Comparison of ENCODE assay signal across 11 mouse cellular contexts in genomic region chr16:91695108-91695755, GRCm38 (mm10). TPM values are rescaled to one million over a fixed set of nuclear protein-coding genes. Genes with fewer than 3 reads are reported as not detected.
DNase-seq lines count a peak whose midpoint lies in the region; ATAC-seq and TF ChIP-seq lines count a peak whose summit lies in the region.
"Had no signal": no experiment of that assay in that cellular context is flagged by ENCODE, and none has a peak within 500 bp of the region (broad histone marks: within the 10 kb centered on the region; RNA-seq: fewer than 3 reads in every experiment).

No protein-coding gene starts in this region.

- no peaks in the 10 kb centered on the region for H3K4me1 ChIP-seq in hindbrain, postnatal 0 days (ENCODE audit: insufficient read depth, low read length)
- no peaks in the 10 kb centered on the region for H3K4me1 ChIP-seq in hindbrain, embryonic 14.5 days (replicated peaks; ENCODE audit: control insufficient read depth, insufficient read depth, low read length)
- H3K4me1 ChIP-seq in lung, embryonic 14.5 days (ENCODE audit: insufficient read depth), result no peaks in the 10 kb centered on the region
- no peaks in the 10 kb centered on the region for H3K4me1 ChIP-seq in forebrain, embryonic 16.5 days (replicated peaks; ENCODE audit: control insufficient read depth, insufficient read depth, low read length)
- H3K4me1 ChIP-seq: embryonic facial prominence, embryonic 13.5 days; forebrain, embryonic 12.5 days had no signal

- intact Hi-C loops in left cerebral cortex, postnatal 36 days (cut with DNase I), result no loop called here

- H3K36me3 ChIP-seq in hindbrain, postnatal 0 days (ENCODE audit: insufficient read depth, low read length), result peaks cover 36% of the 10 kb centered on the region
- peaks cover 63% of the 10 kb centered on the region for H3K36me3 ChIP-seq in hindbrain, embryonic 14.5 days (replicated peaks; ENCODE audit: control insufficient read depth, insufficient read depth)
- peaks cover 30% of the 10 kb centered on the region for H3K36me3 ChIP-seq in lung, embryonic 14.5 days (ENCODE audit: insufficient read depth)
- peaks cover 14% of the 10 kb centered on the region for H3K36me3 ChIP-seq in forebrain, embryonic 16.5 days (ENCODE audit: control insufficient read depth, insufficient read depth)

- H3K27me3 ChIP-seq in hindbrain, postnatal 0 days (ENCODE audit: insufficient read depth, low read length), result no peaks in the 10 kb centered on the region
- H3K27me3 ChIP-seq in hindbrain, embryonic 14.5 days (ENCODE audit: control insufficient read depth, insufficient read depth, low read length), result no peaks in the 10 kb centered on the region
- H3K27me3 ChIP-seq in lung, embryonic 14.5 days (ENCODE audit: insufficient read depth, low read length), result no peaks in the 10 kb centered on the region
- no peaks in the 10 kb centered on the region for H3K27me3 ChIP-seq in forebrain, embryonic 16.5 days (replicated peaks; ENCODE audit: control insufficient read depth, insufficient read depth, low read length)
- H3K27me3 ChIP-seq: embryonic facial prominence, embryonic 13.5 days; forebrain, embryonic 12.5 days had no signal

- no peaks in the 10 kb centered on the region for H3K9me3 ChIP-seq in hindbrain, postnatal 0 days (ENCODE audit: low read length)
- no peaks in the 10 kb centered on the region for H3K9me3 ChIP-seq in hindbrain, embryonic 14.5 days (ENCODE audit: control insufficient read depth, low read length)
- no peaks in the 10 kb centered on the region for H3K9me3 ChIP-seq in lung, embryonic 14.5 days (ENCODE audit: low read depth, low read length)
- H3K9me3 ChIP-seq in forebrain, embryonic 16.5 days (ENCODE audit: control insufficient read depth, low read length), result no peaks in the 10 kb centered on the region
- H3K9me3 ChIP-seq: embryonic facial prominence, embryonic 13.5 days; forebrain, embryonic 12.5 days had no signal

- H3K9ac ChIP-seq in hindbrain, postnatal 0 days (replicated peaks; ENCODE audit: low read length), result no peak overlapping the region
- no peak overlapping the region for H3K9ac ChIP-seq in hindbrain, embryonic 14.5 days
- no peak overlapping the region for H3K9ac ChIP-seq in lung, embryonic 14.5 days
- H3K9ac ChIP-seq in forebrain, embryonic 16.5 days (replicated peaks; ENCODE audit: low read depth, low read length), result no peak overlapping the region
- H3K9ac ChIP-seq: embryonic facial prominence, embryonic 13.5 days; forebrain, embryonic 12.5 days had no signal

- WGBS in hindbrain, postnatal 0 days, result 66% methylated on average over 8 of the region's 8 CpGs
- 75% methylated on average over 8 of the region's 8 CpGs for WGBS in hindbrain, embryonic 14.5 days
- WGBS in lung, embryonic 14.5 days, result 51% methylated on average over 8 of the region's 8 CpGs
- WGBS in forebrain, embryonic 16.5 days, result 79% methylated on average over 8 of the region's 8 CpGs

- H3K27ac ChIP-seq in hindbrain, postnatal 0 days, result peak overlapping the region; percentile 22; the same call in 1 of the 2 replicates
- no peak overlapping the region for H3K27ac ChIP-seq in hindbrain, embryonic 14.5 days
- no peak overlapping the region for H3K27ac ChIP-seq in lung, embryonic 14.5 days (ENCODE audit: low read depth)
- H3K27ac ChIP-seq in forebrain, embryonic 16.5 days (ENCODE audit: low read length), result no peak overlapping the region
- H3K27ac ChIP-seq: embryonic facial prominence, embryonic 13.5 days; forebrain, embryonic 12.5 days had no signal

- H3K4me3 ChIP-seq in hindbrain, postnatal 0 days (ENCODE audit: low read length), result no peak overlapping the region
- no peak overlapping the region for H3K4me3 ChIP-seq in hindbrain, embryonic 14.5 days (replicated peaks; ENCODE audit: low read length)
- no peak overlapping the region for H3K4me3 ChIP-seq in lung, embryonic 14.5 days (ENCODE audit: low read depth, low read length)
- H3K4me3 ChIP-seq in forebrain, embryonic 16.5 days (replicated peaks; ENCODE audit: low read length), result no peak overlapping the region
- H3K4me3 ChIP-seq: embryonic facial prominence, embryonic 13.5 days; forebrain, embryonic 12.5 days; myocyte had no signal

- no peak for ATAC-seq in hindbrain, postnatal 0 days
- no peak for ATAC-seq in hindbrain, embryonic 14.5 days (ENCODE audit: low FRiP score)
- ATAC-seq in lung, embryonic 14.5 days (ENCODE audit: insufficient read depth), result no peak; the same call in 1 of the 2 replicates
- peak; percentile 19 for ATAC-seq in activated CD4-positive, CD25-positive, alpha-beta regulatory T cell, adult 4 months
- ATAC-seq in granulocyte monocyte progenitor cell, adult 5-6 weeks (replicated peaks; ENCODE audit: poor library complexity, severe bottlenecking), result peak; percentile 60
- ATAC-seq in forebrain, embryonic 16.5 days, result no peak

- no peak for DNase-seq in hindbrain, postnatal 0 days (ENCODE audit: low spot score)
- DNase-seq in hindbrain, embryonic 14.5 days (ENCODE audit: low spot score), result no peak
- peak; percentile 33 for DNase-seq in lung, embryonic 14.5 days
- DNase-seq in lung, postnatal 36 days, result no peak
- no peak for DNase-seq in left cerebral cortex, postnatal 36 days (ENCODE audit: low spot score in 2 of 2)

- H3K4me2 ChIP-seq in hindbrain, postnatal 0 days (ENCODE audit: low read depth, low read length), result no peak overlapping the region
- no peak overlapping the region for H3K4me2 ChIP-seq in hindbrain, embryonic 14.5 days (replicated peaks)
- no peak overlapping the region for H3K4me2 ChIP-seq in lung, embryonic 14.5 days
- H3K4me2 ChIP-seq in forebrain, embryonic 16.5 days (ENCODE audit: low read length), result no peak overlapping the region
- H3K4me2 ChIP-seq: embryonic facial prominence, embryonic 13.5 days; forebrain, embryonic 12.5 days had no signal

- TF ChIP-seq CTCF in hindbrain, postnatal 0 days (IDR thresholded peaks at IDR 0.05; ENCODE audit: low read depth), result no peak
- TF ChIP-seq CTCF in lung, embryonic 14.5 days (IDR thresholded peaks at IDR 0.05; ENCODE audit: low read depth), result no peak

RNA-seq across cellular contexts. Expression of gene Donson, which starts 6.7 kb away (rescaled TPM):
- 20.4 and 24.2 TPM in 2 replicates for total RNA-seq in hindbrain, postnatal 0 days (2014; rRNA removed)
- polyA plus RNA-seq in hindbrain, postnatal 0 days (2015; fragmentation: Nextera tagmentation; extraction: Ambion mirVana), result 15.3 and 15.7 TPM in 2 replicates
- polyA plus RNA-seq in hindbrain, embryonic 14.5 days (2014; fragmentation: Nextera tagmentation; extraction: Ambion mirVana), result 26.4 and 28.1 TPM in 2 replicates
- 34.4 and 35.9 TPM in 2 replicates for polyA plus RNA-seq in lung, embryonic 14.5 days (2014; fragmentation: Nextera tagmentation; extraction: Ambion mirVana)
- 10 to 100 TPM; 12.0 to 27.2 TPM for polyA plus RNA-seq in activated CD4-positive, CD25-positive, alpha-beta regulatory T cell, adult 4 months (2017; shearing (Covaris generic))
- 13.1 and 23.0 TPM in 2 replicates for total RNA-seq in granulocyte monocyte progenitor cell, adult 5-6 weeks (2014; fragmentation: Nextera tagmentation)
- 20.8 and 32.8 TPM in 2 replicates for total RNA-seq in granulocyte monocyte progenitor cell, adult 5-6 weeks (2017)
- total RNA-seq in left cerebral cortex, postnatal 36 days (2021), result 10 to 100 TPM; 23.3 to 26.3 TPM
- 19.8 and 23.8 TPM in 2 replicates for polyA plus RNA-seq in forebrain, embryonic 16.5 days (2015; fragmentation: Nextera tagmentation; extraction: Ambion mirVana)

RNA-seq across cellular contexts. Expression of gene Cryzl1, which starts 33.5 kb away (rescaled TPM):
- 28.4 and 67.3 TPM in 2 replicates for total RNA-seq in hindbrain, postnatal 0 days (2014; rRNA removed)
- polyA plus RNA-seq in hindbrain, postnatal 0 days (2015; fragmentation: Nextera tagmentation; extraction: Ambion mirVana), result 88.0 and 101 TPM in 2 replicates
- 101 and 111 TPM in 2 replicates for polyA plus RNA-seq in hindbrain, embryonic 14.5 days (2014; fragmentation: Nextera tagmentation; extraction: Ambion mirVana)
- polyA plus RNA-seq in lung, embryonic 14.5 days (2014; fragmentation: Nextera tagmentation; extraction: Ambion mirVana), result 69.7 and 74.5 TPM in 2 replicates
- polyA plus RNA-seq in activated CD4-positive, CD25-positive, alpha-beta regulatory T cell, adult 4 months (2017; shearing (Covaris generic)), result 10 to 100 TPM; 67.0 to 69.8 TPM
- total RNA-seq in granulocyte monocyte progenitor cell, adult 5-6 weeks (2014; fragmentation: Nextera tagmentation), result 43.5 and 55.5 TPM in 2 replicates
- 65.5 and 85.7 TPM in 2 replicates for total RNA-seq in granulocyte monocyte progenitor cell, adult 5-6 weeks (2017)
- total RNA-seq in left cerebral cortex, postnatal 36 days (2021), result 100 to 1,000 TPM in 1 of 2 experiments, 10 to 100 TPM in 1; 95.0 to 105 TPM
- 106 and 111 TPM in 2 replicates for polyA plus RNA-seq in forebrain, embryonic 16.5 days (2015; fragmentation: Nextera tagmentation; extraction: Ambion mirVana)

RNA-seq across cellular contexts. Expression of gene Itsn1, which starts 33.8 kb away (rescaled TPM):
- total RNA-seq in hindbrain, postnatal 0 days (2014; rRNA removed), result 65.1 and 69.5 TPM in 2 replicates
- polyA plus RNA-seq in hindbrain, postnatal 0 days (2015; fragmentation: Nextera tagmentation; extraction: Ambion mirVana), result 33.6 and 34.8 TPM in 2 replicates
- polyA plus RNA-seq in hindbrain, embryonic 14.5 days (2014; fragmentation: Nextera tagmentation; extraction: Ambion mirVana), result 61.8 and 67.1 TPM in 2 replicates
- polyA plus RNA-seq in lung, embryonic 14.5 days (2014; fragmentation: Nextera tagmentation; extraction: Ambion mirVana), result 25.4 and 28.5 TPM in 2 replicates
- 1 to 10 TPM; 3.2 to 5.6 TPM for polyA plus RNA-seq in activated CD4-positive, CD25-positive, alpha-beta regulatory T cell, adult 4 months (2017; shearing (Covaris generic))
- 9.3 and 10.7 TPM in 2 replicates for total RNA-seq in granulocyte monocyte progenitor cell, adult 5-6 weeks (2014; fragmentation: Nextera tagmentation)
- 5.0 and 7.0 TPM in 2 replicates for total RNA-seq in granulocyte monocyte progenitor cell, adult 5-6 weeks (2017)
- total RNA-seq in left cerebral cortex, postnatal 36 days (2021), result 100 to 1,000 TPM; 126 to 146 TPM
- polyA plus RNA-seq in forebrain, embryonic 16.5 days (2015; fragmentation: Nextera tagmentation; extraction: Ambion mirVana), result 86.3 and 94.3 TPM in 2 replicates

RNA-seq across cellular contexts. Expression of gene Son, which starts 47.9 kb away (rescaled TPM):
- total RNA-seq in hindbrain, postnatal 0 days (2014; rRNA removed), result 246 and 254 TPM in 2 replicates
- 95.3 and 97.2 TPM in 2 replicates for polyA plus RNA-seq in hindbrain, postnatal 0 days (2015; fragmentation: Nextera tagmentation; extraction: Ambion mirVana)
- 125 and 146 TPM in 2 replicates for polyA plus RNA-seq in hindbrain, embryonic 14.5 days (2014; fragmentation: Nextera tagmentation; extraction: Ambion mirVana)
- 149 and 155 TPM in 2 replicates for polyA plus RNA-seq in lung, embryonic 14.5 days (2014; fragmentation: Nextera tagmentation; extraction: Ambion mirVana)
- polyA plus RNA-seq in activated CD4-positive, CD25-positive, alpha-beta regulatory T cell, adult 4 months (2017; shearing (Covaris generic)), result 100 to 1,000 TPM; 119 to 186 TPM
- total RNA-seq in granulocyte monocyte progenitor cell, adult 5-6 weeks (2014; fragmentation: Nextera tagmentation), result 326 and 356 TPM in 2 replicates
- 242 and 285 TPM in 2 replicates for total RNA-seq in granulocyte monocyte progenitor cell, adult 5-6 weeks (2017)
- 100 to 1,000 TPM; 177 to 236 TPM for total RNA-seq in left cerebral cortex, postnatal 36 days (2021)
- 129 and 134 TPM in 2 replicates for polyA plus RNA-seq in forebrain, embryonic 16.5 days (2015; fragmentation: Nextera tagmentation; extraction: Ambion mirVana)

RNA-seq across cellular contexts. Expression of gene Gart, which starts 48.5 kb away (rescaled TPM):
- total RNA-seq in hindbrain, postnatal 0 days (2014; rRNA removed), result 40.9 and 50.2 TPM in 2 replicates
- 46.2 and 46.6 TPM in 2 replicates for polyA plus RNA-seq in hindbrain, postnatal 0 days (2015; fragmentation: Nextera tagmentation; extraction: Ambion mirVana)
- polyA plus RNA-seq in hindbrain, embryonic 14.5 days (2014; fragmentation: Nextera tagmentation; extraction: Ambion mirVana), result 55.7 and 58.1 TPM in 2 replicates
- 113 and 129 TPM in 2 replicates for polyA plus RNA-seq in lung, embryonic 14.5 days (2014; fragmentation: Nextera tagmentation; extraction: Ambion mirVana)
- polyA plus RNA-seq in activated CD4-positive, CD25-positive, alpha-beta regulatory T cell, adult 4 months (2017; shearing (Covaris generic)), result 10 to 100 TPM; 57.7 to 59.6 TPM
- total RNA-seq in granulocyte monocyte progenitor cell, adult 5-6 weeks (2014; fragmentation: Nextera tagmentation), result 169 and 244 TPM in 2 replicates
- total RNA-seq in granulocyte monocyte progenitor cell, adult 5-6 weeks (2017), result 443 and 453 TPM in 2 replicates
- 10 to 100 TPM; 50.0 to 50.8 TPM for total RNA-seq in left cerebral cortex, postnatal 36 days (2021)
- 71.7 and 81.4 TPM in 2 replicates for polyA plus RNA-seq in forebrain, embryonic 16.5 days (2015; fragmentation: Nextera tagmentation; extraction: Ambion mirVana)

Comparison
In these comparisons a context has a peak if more than half of its experiments do, and no peak if none do; other contexts are left out.
1. ATAC-seq: peak in activated CD4-positive, CD25-positive, alpha-beta regulatory T cell, adult 4 months (single experiment) and granulocyte monocyte progenitor cell, adult 5-6 weeks (single experiment); none in hindbrain, postnatal 0 days (single experiment), hindbrain, embryonic 14.5 days (single experiment), lung, embryonic 14.5 days (single experiment) and forebrain, embryonic 16.5 days (single experiment).